Mouse (Mus musculus) inflammation-experienced regulatory T-cells, adult 6 months (primary cell): ENCODE data around the gene Tmem239. TPM values are rescaled to one million over a fixed set of nuclear protein-coding genes. Genes with fewer than 3 reads are reported as not detected.

ENCODE experiments used
- ATAC-seq: one replicate; pipeline ENCODE4 v1.8.0; 2017
- polyA plus RNA-seq, 3 experiments: library from polyadenylated mRNA; unstranded; fragments of 100-300 nt; shearing (Covaris generic); gene quantifications; one replicate each; pipeline ENCODE4 v1.2.1; 2017

Tmem239 gene
- polyA plus RNA-seq, 3 experiments from 2014 or later, result not detected

DNA sequence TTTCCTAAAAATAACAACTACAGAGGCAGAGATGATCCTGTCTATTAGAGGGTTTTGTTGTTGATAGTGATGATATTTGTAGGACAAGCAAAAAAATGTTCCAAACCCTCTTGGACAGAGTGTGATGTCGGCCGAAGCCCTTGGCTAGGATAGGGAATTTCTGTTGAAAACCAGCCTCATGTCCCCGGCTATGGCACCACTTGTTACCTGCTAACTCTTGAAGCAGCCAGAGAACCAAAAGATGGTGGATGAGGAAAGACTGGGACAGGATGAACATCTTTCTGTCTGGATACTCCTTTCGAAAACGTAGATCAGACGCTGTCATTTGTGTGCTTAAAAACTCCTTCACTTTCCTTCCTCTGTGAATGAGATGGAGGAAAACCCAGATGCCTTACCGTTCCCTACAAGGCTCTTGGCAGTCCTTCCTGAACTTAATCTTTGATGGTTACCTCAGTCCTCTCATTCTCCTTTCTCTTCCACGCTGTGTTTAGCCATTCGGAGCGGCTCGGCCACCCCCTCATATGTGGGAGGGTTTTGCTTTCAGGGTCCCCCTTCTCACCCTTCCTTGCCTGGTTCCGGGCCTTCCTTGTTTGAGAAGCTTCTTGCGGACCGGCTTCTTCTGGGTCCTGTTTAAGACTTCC, 44.9 kb downstream of the Tmem239 start:
- ATAC-seq, result no peak

DNA sequence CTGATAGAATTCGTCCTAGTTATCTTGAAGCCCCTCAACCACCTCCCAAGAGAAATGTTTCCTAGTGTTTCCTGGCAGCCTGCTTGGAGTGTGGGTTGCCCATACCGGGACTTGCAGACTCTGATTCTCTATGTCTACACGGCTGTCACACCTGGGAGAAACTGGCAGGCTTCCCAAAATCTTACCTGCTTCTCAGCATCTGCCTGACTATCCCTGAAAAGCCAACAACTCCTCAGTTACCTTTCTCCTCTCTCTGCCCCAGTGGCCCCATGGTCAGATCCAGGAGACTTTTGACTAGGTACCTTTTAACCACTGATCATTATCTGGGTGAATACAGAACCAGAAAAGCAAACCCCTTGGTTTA, 45.4 kb downstream of the Tmem239 start:
- ATAC-seq, result no peak

DNA sequence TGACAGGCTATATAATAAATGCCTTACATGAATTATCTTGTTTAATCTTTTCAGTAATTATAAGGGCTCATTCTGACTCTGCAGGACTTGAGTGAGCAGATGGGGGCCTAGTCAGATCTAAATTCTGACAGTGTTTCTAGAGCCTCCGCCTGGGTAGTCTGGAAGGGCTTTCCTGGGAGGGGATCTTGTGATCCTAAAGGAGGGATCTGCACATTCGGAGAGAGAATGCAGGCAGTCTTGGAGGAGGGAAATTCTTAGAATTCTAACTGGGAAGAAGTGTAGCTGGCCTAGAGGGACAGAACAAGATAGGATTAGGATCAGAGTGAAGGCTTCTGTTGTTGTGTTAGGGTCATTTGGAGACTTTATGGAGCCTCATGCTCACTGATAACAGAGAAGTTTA, 46.0 kb downstream of the Tmem239 start:
- ATAC-seq, result no peak

DNA sequence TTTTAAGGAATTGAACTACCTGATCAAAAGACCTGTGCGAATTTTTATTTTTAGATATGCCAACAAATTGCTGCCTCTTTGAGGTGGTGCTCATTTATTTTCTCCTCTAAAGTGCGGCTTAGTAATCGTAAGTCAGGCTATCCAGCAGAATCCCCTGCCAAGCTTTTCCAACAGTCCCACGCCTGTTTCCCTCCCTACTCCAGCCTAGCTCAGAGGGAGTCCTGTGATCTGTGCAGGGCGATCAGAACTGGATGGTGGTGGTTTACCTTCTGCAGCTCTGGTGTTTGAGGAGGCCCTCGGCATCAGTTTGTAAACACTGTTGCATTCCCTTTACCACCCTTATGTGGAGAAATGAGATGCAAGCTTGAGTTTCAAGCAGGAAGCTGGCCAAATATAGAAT, 47.1 kb downstream of the Tmem239 start:
- ATAC-seq, result no peak

DNA sequence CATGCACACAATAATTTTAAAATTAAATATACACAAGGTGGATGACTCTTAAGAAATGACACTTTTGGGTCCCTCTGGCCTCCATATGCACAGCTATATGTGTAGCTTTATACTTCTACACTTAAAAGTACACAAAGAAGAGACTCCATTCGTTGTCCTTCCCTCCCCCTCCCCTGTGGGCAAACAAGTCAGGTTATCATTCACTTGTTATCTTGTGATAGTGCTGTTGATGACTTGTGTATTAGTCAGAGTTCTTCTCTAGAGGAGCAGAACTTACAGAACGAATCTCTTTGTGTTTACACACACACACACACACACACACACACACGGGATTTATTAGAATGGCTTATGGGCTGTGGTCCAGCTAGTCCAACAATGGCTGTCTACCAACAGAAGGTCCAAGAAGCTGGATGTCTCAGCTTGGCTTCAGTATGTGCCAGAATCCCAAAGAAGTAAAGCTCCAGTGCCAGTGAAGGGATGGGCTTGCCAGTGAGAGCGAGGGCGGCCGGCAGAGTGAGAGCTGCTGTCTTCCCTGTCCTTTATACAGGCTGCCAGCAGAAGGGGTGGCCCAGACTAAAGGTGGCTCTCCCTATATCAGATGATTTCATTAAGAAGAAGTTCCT, 48.6 kb downstream of the Tmem239 start:
- ATAC-seq, result no peak

Other genes starting within 250 kb of the Tmem239 start
- gene Snrpb, start 227.1 kb upstream of the Tmem239 start, polyA plus RNA-seq, result 100 to 1,000 TPM; 297 to 418 (median 316) TPM
- gene Tmc2, start 211.3 kb upstream of the Tmem239 start, polyA plus RNA-seq, result not detected
- 100 to 1,000 TPM; 278 to 380 (median 357) TPM for gene Nop56, start 132.0 kb upstream of the Tmem239 start, polyA plus RNA-seq
- 100 to 1,000 TPM; 147 to 175 (median 150) TPM for gene Idh3b, start 121.9 kb upstream of the Tmem239 start, polyA plus RNA-seq
- not detected for gene Ebf4, start 111.3 kb upstream of the Tmem239 start, polyA plus RNA-seq
- gene Cpxm1, start 8.9 kb upstream of the Tmem239 start, polyA plus RNA-seq, result under 1 TPM in 1 of 3 experiments, not detected in 2; 0.40 TPM
- gene Gm28372, start 1.2 kb upstream of the Tmem239 start, polyA plus RNA-seq, result not detected
- gene 1700020A23Rik, start 1.2 kb upstream of the Tmem239 start, polyA plus RNA-seq, result not detected
- 100 to 1,000 TPM; 165 to 250 (median 199) TPM for gene Vps16, start 17.9 kb downstream of the Tmem239 start, polyA plus RNA-seq
- gene Pced1a, start 18.2 kb downstream of the Tmem239 start, polyA plus RNA-seq, result 10 to 100 TPM; 11.9 to 14.9 (median 12.0) TPM
- gene Ptpra, start 43.8 kb downstream of the Tmem239 start, polyA plus RNA-seq, result 10 to 100 TPM; 66.1 to 70.0 (median 69.6) TPM
- gene Mrps26, start 157.3 kb downstream of the Tmem239 start, polyA plus RNA-seq, result 10 to 100 TPM; 20.8 to 29.7 (median 27.1) TPM
- gene Oxt, start 169.7 kb downstream of the Tmem239 start, polyA plus RNA-seq, result not detected
- gene Avp, start 176.1 kb downstream of the Tmem239 start, polyA plus RNA-seq, result not detected
- 10 to 100 TPM in 2 of 3 experiments, 1 to 10 TPM in 1; 8.5 to 11.7 (median 10.3) TPM for gene Fastkd5, start 223.5 kb downstream of the Tmem239 start, polyA plus RNA-seq
- 10 to 100 TPM in 2 of 3 experiments, 1 to 10 TPM in 1; 8.0 to 11.1 (median 10.6) TPM for gene Ubox5, start 223.6 kb downstream of the Tmem239 start, polyA plus RNA-seq
- gene Lzts3, start 236.3 kb downstream of the Tmem239 start, polyA plus RNA-seq, result under 1 TPM in 2 of 3 experiments, not detected in 1; 0.09 to 0.21 TPM